ENCODE assay signal across 23 mouse cellular contexts in genomic region chr14:120755389-120755788, GRCm38 (mm10).
DNase-seq lines count a peak whose midpoint lies in the region; ATAC-seq and TF ChIP-seq lines count a peak whose summit lies in the region.
"Had no signal": no experiment of that assay in that cellular context is flagged by ENCODE, and none has a peak within 500 bp of the region (broad histone marks: within the 10 kb centered on the region; RNA-seq: fewer than 3 reads in every experiment).

No protein-coding gene starts in this region.

- no peaks in the 10 kb centered on the region for H3K9me3 ChIP-seq in forebrain, postnatal 0 days (ENCODE audit: low read length)
- no peaks in the 10 kb centered on the region for H3K9me3 ChIP-seq in forebrain, embryonic 11.5 days (ENCODE audit: control insufficient read depth, low read length)
- no peaks in the 10 kb centered on the region for H3K9me3 ChIP-seq in lung, embryonic 14.5 days (ENCODE audit: low read depth, low read length)
- H3K9me3 ChIP-seq in lung, embryonic 16.5 days (ENCODE audit: control insufficient read depth, low read length) = no peaks in the 10 kb centered on the region
- H3K9me3 ChIP-seq: embryonic facial prominence, embryonic 15.5 days; forebrain, embryonic 10.5 days; limb, embryonic 10.5 days; stomach, embryonic 15.5 days had no signal

- no peak overlapping the region for H3K4me3 ChIP-seq in forebrain, postnatal 0 days (ENCODE audit: low read depth, low read length)
- no peak overlapping the region for H3K4me3 ChIP-seq in forebrain, embryonic 11.5 days (ENCODE audit: low read depth, low read length)
- H3K4me3 ChIP-seq in lung, embryonic 14.5 days (ENCODE audit: low read depth, low read length) = no peak overlapping the region
- H3K4me3 ChIP-seq in lung, adult 2 months (replicated peaks; ENCODE audit: extremely low read depth, low read depth, low read length) = no peak overlapping the region
- H3K4me3 ChIP-seq in lung, embryonic 16.5 days (ENCODE audit: low read length) = no peak overlapping the region
- H3K4me3 ChIP-seq: embryonic facial prominence, embryonic 15.5 days; forebrain, embryonic 10.5 days; limb, embryonic 10.5 days; stomach, embryonic 15.5 days had no signal

- no peaks in the 10 kb centered on the region for H3K4me1 ChIP-seq in forebrain, postnatal 0 days (ENCODE audit: insufficient read depth)
- H3K4me1 ChIP-seq in forebrain, embryonic 11.5 days (replicated peaks; ENCODE audit: control insufficient read depth, insufficient read depth, low read length) = no peaks in the 10 kb centered on the region
- H3K4me1 ChIP-seq in lung, embryonic 14.5 days (ENCODE audit: insufficient read depth) = no peaks in the 10 kb centered on the region
- H3K4me1 ChIP-seq in lung, adult 2 months (ENCODE audit: control insufficient read depth, insufficient read depth, low read length) = no peaks in the 10 kb centered on the region
- no peaks in the 10 kb centered on the region for H3K4me1 ChIP-seq in lung, embryonic 16.5 days (replicated peaks; ENCODE audit: control insufficient read depth, insufficient read depth, low read length)
- H3K4me1 ChIP-seq: limb, embryonic 10.5 days; stomach, embryonic 15.5 days had no signal

- no peak for DNase-seq in forebrain, postnatal 0 days
- DNase-seq in forebrain, embryonic 11.5 days (ENCODE audit: low spot score) = no peak
- DNase-seq in lung, embryonic 14.5 days = peak; percentile 62
- no peak for DNase-seq in lung, adult 2 months
- no peak for DNase-seq in gastrocnemius, postnatal 14 days
- DNase-seq in kidney, postnatal 10 days = no peak
- DNase-seq: adrenal gland, postnatal 10 days; cerebellum, postnatal 36 days; gastrocnemius, postnatal 10 days; kidney, adult 2 months; kidney, postnatal 4 days; layer of hippocampus, adult 9-11 months; right cerebral cortex, postnatal 25 days; thymus, adult 2 months had no signal

- H3K27me3 ChIP-seq in forebrain, postnatal 0 days (ENCODE audit: insufficient read depth, low read length) = no peaks in the 10 kb centered on the region
- H3K27me3 ChIP-seq in forebrain, embryonic 11.5 days (ENCODE audit: control insufficient read depth, insufficient read depth, low read length) = no peaks in the 10 kb centered on the region
- no peaks in the 10 kb centered on the region for H3K27me3 ChIP-seq in lung, embryonic 14.5 days (ENCODE audit: insufficient read depth, low read length)
- no peaks in the 10 kb centered on the region for H3K27me3 ChIP-seq in lung, embryonic 16.5 days (ENCODE audit: control insufficient read depth, insufficient read depth, low read depth, low read length)
- H3K27me3 ChIP-seq: embryonic facial prominence, embryonic 15.5 days; stomach, embryonic 15.5 days had no signal

- no peak overlapping the region for H3K9ac ChIP-seq in forebrain, postnatal 0 days
- H3K9ac ChIP-seq in forebrain, embryonic 11.5 days (ENCODE audit: low read length) = no peak overlapping the region
- H3K9ac ChIP-seq in lung, embryonic 14.5 days = no peak overlapping the region
- H3K9ac ChIP-seq in lung, embryonic 16.5 days (ENCODE audit: low read length) = no peak overlapping the region
- H3K9ac ChIP-seq: embryonic facial prominence, embryonic 15.5 days; stomach, embryonic 15.5 days had no signal

- H3K4me2 ChIP-seq in forebrain, postnatal 0 days (ENCODE audit: low read depth) = no peak overlapping the region
- H3K4me2 ChIP-seq in forebrain, embryonic 11.5 days (ENCODE audit: low read depth, low read length, severe bottlenecking) = no peak overlapping the region
- no peak overlapping the region for H3K4me2 ChIP-seq in lung, embryonic 14.5 days
- 0 out of 2 replicates have a peak overlapping the region, but pooled peaks have one; percentile 5 for H3K4me2 ChIP-seq in lung, embryonic 16.5 days (ENCODE audit: low read depth, low read length)
- H3K4me2 ChIP-seq: embryonic facial prominence, embryonic 15.5 days; stomach, embryonic 15.5 days had no signal

- H3K27ac ChIP-seq in forebrain, postnatal 0 days (ENCODE audit: low read depth, low read length) = no peak overlapping the region
- no peak overlapping the region for H3K27ac ChIP-seq in forebrain, embryonic 11.5 days (ENCODE audit: low read depth, low read length)
- no peak overlapping the region for H3K27ac ChIP-seq in lung, embryonic 14.5 days (ENCODE audit: low read depth)
- no peak overlapping the region for H3K27ac ChIP-seq in lung, embryonic 16.5 days (ENCODE audit: low read length)
- H3K27ac ChIP-seq: embryonic facial prominence, embryonic 15.5 days; forebrain, embryonic 10.5 days; hindbrain, postnatal 0 days; limb, embryonic 10.5 days; stomach, embryonic 15.5 days had no signal

- peak; percentile 45; the same call in 1 of the 2 replicates for ATAC-seq in forebrain, postnatal 0 days
- no peak for ATAC-seq in forebrain, embryonic 11.5 days (replicated peaks; ENCODE audit: low FRiP score)
- ATAC-seq in lung, embryonic 14.5 days (ENCODE audit: insufficient read depth) = peak; percentile 75
- peak; percentile 73 for ATAC-seq in lung, embryonic 16.5 days (ENCODE audit: low read depth)
- no peak for ATAC-seq in monocyte, adult 5-6 weeks (replicated peaks; ENCODE audit: insufficient number of reproducible peaks, low FRiP score, low TSS enrichment, poor library complexity, severe bottlenecking)
- ATAC-seq: hindbrain, postnatal 0 days; midbrain, embryonic 16.5 days; Patski had no signal

- intact Hi-C loops in gastrocnemius, postnatal 14 days (cut with DNase I; ENCODE audit: low total_unique reads) = no loop called here

- no peak for TF ChIP-seq POLR2A in lung, adult 2 months (IDR thresholded peaks at IDR 0.05; ENCODE audit: borderline replicate concordance, extremely low read depth, low read depth, low read length)

- WGBS in forebrain, postnatal 0 days = 70% methylated on average over 10 of the region's 10 CpGs
- 79% methylated on average over 10 of the region's 10 CpGs for WGBS in forebrain, embryonic 11.5 days
- WGBS in lung, embryonic 14.5 days = 51% methylated on average over 10 of the region's 10 CpGs
- 59% methylated on average over 10 of the region's 10 CpGs for WGBS in lung, adult 2 months
- WGBS in lung, embryonic 16.5 days = 53% methylated on average over 10 of the region's 10 CpGs

- no peaks in the 10 kb centered on the region for H3K36me3 ChIP-seq in forebrain, postnatal 0 days (ENCODE audit: insufficient read depth)
- no peaks in the 10 kb centered on the region for H3K36me3 ChIP-seq in forebrain, embryonic 11.5 days (ENCODE audit: control insufficient read depth, insufficient read depth, low read length)
- no peaks in the 10 kb centered on the region for H3K36me3 ChIP-seq in lung, embryonic 14.5 days (ENCODE audit: insufficient read depth)
- H3K36me3 ChIP-seq in lung, embryonic 16.5 days (ENCODE audit: control insufficient read depth, insufficient read depth, low read length) = no peaks in the 10 kb centered on the region
- H3K36me3 ChIP-seq: embryonic facial prominence, embryonic 15.5 days; forebrain, embryonic 10.5 days; limb, embryonic 10.5 days; stomach, embryonic 15.5 days had no signal

- TF ChIP-seq CTCF in forebrain, postnatal 0 days (IDR thresholded peaks at IDR 0.05; ENCODE audit: low read depth) = no peak
- TF ChIP-seq CTCF in lung, embryonic 14.5 days (IDR thresholded peaks at IDR 0.05; ENCODE audit: low read depth) = no peak
- TF ChIP-seq CTCF in lung, adult 2 months (IDR thresholded peaks at IDR 0.05; ENCODE audit: insufficient read depth, low read length) = no peak

Comparison
In these comparisons a context has a peak if more than half of its experiments do, and no peak if none do; other contexts are left out.
1. ATAC-seq: peak in forebrain, postnatal 0 days (single experiment), lung, embryonic 14.5 days (single experiment) and lung, embryonic 16.5 days (single experiment); none in forebrain, embryonic 11.5 days (single experiment) and monocyte, adult 5-6 weeks (single experiment).